Mouse (Mus musculus) kidney, postnatal 36 days (tissue): ENCODE results near the gene Myog.

Experiments used
- DNase-seq, 2 experiments: peaks; one replicate each; pipeline ENCODE4 v3.0.0; 2021 to 2022; ENCODE audit warnings: mixed read lengths in 2 of 2

Gene Myog

DNA sequence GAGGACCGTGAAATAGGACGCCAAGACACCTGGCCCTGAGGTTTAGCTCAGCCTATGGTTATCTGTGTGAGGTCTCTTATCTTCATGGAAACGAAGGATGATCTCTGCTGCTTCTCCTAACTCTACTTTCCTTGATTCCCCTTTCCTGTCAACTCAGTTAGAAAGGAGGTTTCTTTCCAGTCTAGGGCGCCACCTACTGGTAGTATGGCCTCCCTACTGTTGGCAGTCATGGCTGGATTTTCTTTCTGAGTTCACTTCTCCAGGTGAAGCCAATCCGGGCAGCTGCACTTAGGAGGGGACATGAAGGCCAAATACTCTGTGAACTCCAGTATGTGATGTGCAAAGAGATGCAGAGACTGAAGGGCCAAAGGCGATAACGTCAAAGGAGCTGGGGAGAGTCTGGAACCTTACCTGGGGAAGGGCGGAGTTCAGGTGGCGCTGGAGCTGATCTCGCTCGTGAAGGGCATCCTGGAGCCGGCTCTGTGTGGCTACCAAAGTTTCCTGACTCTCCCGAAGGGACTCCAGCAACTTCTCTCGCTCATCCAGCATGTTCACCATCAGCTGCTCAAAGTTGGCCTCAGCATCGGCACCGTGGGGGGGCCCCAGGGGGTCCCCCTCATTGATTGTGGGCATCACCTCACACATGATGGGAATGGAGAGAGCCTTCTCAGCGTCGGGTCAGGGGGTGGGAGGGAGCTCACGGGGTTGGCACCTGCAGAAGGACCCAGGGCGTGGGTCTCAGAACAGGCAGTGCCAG is 42.3 kb downstream of the Myog start:
- DNase-seq = peak; percentile 66 to 89

DNA sequence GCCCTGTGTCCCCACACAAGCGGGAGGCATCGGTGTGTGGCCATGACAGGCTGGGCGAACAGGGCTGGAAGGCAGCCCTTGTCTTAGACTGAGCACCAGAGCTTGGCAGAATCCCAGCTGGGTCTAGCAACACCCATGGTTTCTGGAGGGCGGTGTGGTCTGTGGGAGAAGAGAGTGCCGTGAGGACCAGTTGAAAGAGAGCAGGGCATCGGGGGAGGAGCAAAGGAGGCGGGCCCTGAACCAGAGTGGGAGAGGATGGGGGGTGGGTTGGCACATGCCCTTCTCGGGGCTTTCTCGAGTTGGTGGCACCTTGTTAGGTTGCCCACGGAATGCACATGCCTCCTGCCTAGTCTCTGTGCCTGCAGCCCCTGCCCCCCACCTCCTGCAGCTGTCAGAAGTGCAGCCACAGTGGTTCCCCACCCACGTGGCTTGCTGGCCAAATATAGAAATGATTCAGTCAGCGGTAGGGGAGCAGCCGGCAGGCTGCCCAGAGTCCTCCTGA is 43.0 kb downstream of the Myog start, which contains the start of gene Ppfia4:
Ppfia4 (minus strand) TSS at position 159 of the 502 bp plus-strand sequence.
- peak in 1 of 2 experiments; percentile 8 for DNase-seq

GRCm38 (mm10) chr1:134333371-134334110 is 43.8 kb downstream of the Myog start:
- no peak for DNase-seq

DNA sequence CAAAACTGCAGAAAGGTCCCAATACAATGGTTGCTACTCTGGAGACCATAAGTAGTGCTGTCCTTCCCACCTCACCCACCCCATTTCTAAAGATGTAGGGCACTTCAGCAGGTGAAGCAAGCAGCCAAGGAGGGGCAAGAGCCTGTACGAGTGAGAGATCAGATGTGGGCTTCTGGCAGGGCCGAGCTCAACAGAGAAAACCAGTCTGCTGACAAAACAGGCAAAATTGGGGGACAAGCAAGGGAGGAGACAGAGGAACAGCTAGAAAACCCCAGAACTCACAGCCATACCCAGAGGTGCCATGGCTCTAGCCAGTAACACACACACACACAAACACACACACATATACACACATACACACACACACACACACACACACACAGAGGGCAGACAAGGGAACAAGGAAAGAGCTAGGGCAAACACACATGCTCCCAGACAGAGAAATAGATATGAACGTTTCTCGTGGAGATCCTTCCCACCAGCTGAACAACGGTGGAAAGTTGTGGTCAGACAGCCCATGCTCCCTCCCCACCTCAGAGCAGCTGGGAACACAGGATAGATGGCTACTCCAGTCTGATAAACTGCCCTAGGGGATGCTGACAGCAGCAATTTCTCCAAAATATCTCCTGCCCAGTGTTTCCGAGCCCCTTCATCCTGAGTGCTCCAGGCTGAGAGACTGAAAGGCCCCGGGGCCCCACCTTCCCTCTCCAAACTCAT is 44.5 kb downstream of the Myog start:
- no peak for DNase-seq

DNA sequence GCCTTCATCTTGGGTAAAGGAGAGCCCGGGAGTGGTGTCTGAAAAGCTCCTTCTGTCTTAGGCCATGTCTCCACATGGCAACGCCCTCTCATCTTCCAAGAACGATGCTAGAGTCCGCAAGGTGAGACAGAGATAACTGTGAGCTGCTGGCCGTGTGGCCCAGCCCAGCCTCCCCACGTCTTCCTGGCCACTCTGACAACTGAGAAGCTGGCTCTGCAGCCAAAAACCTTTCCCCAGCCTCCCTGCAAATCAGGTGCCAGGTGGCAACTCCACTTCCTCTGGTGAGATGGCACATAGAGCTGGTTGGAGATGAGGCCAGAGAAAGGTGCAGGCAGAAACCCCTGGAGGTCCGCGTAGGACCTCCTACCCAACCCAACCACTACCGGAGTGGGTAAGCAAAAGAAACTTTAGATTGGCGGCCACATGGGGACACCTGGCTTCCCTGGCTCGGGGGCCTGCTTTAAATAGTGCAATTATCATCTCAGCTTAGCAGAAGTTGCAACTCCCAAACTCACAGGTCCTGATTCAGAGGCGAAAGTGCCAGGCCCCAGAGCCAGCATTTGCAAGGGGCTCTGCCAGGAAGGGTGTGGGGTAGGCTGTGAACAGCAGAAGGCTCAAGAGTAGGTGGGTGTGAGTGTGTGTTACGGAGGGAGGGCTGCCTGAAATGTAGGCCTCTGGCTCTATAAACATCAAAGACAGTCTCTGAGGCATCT is 45.6 kb downstream of the Myog start:
- DNase-seq = no peak

DNA sequence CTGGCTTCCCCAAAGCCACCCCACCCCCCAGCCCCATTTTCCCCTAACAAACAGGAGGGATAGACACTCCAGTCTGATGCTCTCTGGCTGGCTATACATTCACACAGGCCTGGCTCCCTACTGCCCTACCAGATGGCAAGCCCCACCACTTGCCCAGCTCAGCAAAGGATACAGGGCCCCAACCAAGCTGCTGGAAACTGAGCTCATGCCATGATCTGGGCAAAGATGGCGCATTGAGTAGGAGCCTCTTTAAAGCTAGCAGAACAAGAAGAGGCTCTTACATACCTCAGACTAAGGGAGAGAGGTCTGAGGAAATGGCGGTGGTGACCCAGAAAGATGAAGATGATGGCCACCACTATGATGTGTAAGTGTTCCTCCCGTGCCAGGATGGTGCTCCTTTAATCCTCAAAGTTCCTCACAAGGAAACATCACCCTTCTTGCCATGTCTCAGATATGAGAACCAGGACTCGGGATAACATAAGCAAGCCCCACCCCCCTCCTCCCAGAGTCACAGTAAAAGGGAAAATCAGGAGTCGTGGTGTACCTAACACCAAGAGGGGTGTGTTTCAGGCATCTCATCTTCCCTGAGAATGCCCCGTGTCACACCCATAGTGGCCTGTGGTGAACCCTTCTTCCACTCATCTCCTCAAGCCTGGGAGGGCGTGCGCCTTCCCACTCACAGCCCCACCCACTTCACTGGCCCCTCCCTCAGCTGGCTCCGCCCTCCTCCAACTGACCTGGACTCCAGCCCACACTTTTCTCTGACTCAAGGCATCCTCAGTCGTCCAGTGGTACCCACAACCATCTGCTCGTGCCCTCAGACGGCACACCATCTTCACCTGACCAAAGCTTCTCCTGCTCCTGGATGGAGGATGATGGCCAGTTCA is 46.4 kb downstream of the Myog start:
- DNase-seq = no peak

DNA sequence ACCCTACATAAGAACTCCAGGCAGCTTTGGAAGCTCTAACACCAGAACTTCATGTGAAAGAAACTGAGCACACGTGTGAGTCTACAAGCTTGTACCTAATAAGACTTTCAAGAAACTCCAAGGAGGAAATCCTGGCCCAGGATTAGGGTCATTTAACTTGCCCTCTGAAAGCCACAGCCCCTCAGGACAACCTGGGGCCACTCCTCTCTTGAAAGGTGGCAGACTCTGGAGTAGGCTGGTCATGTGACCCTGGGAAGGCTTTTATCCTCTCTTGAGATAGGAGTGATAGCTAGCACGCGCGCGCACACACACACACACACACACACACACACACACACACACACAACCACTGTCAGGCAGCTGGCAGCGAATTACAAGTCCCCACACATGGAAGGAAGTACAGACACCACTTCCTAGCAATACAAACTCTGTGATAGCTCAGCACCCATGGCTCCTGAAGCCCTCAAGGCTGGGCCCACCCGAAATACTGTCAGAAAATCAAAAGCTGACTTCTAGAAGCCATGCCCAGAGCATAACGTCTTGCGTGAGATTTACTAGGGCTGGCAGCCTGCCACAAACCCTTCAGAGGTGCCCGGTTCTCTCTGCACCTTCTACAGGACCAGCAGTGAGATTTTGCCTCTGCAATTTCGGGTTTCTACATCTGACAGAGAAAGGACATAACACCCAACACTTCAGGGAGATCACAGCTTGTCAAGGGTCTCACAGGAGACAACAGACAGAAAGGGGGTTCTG is 47.3 kb downstream of the Myog start:
- no peak for DNase-seq

DNA sequence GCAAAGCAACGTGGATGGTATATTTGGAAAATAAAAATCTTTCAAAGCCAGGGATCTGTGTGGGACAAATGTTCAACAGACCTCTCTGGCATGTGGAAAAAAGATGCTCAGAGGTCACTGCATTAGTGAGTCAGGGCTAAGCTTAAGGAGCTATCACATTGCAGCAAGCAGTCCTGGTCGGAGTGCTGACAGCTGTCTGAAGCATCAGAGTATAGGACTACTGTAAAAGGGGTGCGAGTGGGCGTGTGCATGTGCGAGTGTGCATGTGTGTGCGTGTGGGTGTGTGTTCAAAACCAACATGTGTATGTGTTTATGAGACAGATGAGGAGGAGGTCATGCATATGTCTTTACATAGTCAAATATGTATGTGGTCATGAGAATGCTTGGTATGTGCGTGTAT is 49.4 kb downstream of the Myog start:
- DNase-seq = no peak

GRCm38 (mm10) chr1:134339757-134340619 is 50.2 kb downstream of the Myog start:
- DNase-seq = no peak

GRCm38 (mm10) chr1:134341641-134342277 is 52.0 kb downstream of the Myog start:
- DNase-seq = no peak
